Mouse (Mus musculus): Measurements from ENCODE around the gene 0610040J01Rik.

0610040J01Rik gene

DNA sequence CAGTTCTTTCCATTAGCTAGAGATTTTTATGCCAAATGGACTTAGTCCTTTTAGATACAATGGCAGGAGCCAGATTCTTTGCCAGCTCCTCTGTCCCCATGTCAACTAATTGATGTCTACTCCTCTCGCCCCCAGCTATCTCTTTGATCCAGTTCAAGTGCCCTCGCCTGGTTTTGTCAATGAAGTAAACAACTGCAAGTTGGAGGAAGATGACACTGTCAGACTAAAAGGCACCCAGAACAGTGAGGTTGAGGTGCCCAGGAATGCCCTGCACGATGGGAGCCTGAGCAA lies 85.6 kb downstream of the 0610040J01Rik start:
- DNase-seq (ENCODE audit: low spot score in 2 of 2), result no peak

DNA sequence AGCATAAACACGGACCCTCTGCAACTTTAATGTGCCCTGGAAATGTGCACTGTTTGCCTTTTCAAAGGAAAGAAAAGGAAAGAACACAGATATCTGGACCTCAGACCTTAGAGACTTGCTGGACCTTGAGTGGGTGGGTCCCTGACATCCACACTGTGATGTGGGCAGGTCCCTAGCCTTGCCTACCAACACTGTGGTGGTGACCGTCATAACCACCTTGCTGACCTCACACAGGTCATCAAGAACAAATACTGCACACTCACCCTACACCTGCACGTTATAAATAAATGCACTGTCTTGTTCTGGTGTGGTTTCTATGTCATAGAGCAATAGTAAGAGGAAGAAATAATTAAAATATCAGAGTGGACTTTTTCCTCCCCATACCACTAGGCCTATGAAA lies 91.2 kb downstream of the 0610040J01Rik start:
- DNase-seq (ENCODE audit: low spot score in 2 of 2), result no peak

DNA sequence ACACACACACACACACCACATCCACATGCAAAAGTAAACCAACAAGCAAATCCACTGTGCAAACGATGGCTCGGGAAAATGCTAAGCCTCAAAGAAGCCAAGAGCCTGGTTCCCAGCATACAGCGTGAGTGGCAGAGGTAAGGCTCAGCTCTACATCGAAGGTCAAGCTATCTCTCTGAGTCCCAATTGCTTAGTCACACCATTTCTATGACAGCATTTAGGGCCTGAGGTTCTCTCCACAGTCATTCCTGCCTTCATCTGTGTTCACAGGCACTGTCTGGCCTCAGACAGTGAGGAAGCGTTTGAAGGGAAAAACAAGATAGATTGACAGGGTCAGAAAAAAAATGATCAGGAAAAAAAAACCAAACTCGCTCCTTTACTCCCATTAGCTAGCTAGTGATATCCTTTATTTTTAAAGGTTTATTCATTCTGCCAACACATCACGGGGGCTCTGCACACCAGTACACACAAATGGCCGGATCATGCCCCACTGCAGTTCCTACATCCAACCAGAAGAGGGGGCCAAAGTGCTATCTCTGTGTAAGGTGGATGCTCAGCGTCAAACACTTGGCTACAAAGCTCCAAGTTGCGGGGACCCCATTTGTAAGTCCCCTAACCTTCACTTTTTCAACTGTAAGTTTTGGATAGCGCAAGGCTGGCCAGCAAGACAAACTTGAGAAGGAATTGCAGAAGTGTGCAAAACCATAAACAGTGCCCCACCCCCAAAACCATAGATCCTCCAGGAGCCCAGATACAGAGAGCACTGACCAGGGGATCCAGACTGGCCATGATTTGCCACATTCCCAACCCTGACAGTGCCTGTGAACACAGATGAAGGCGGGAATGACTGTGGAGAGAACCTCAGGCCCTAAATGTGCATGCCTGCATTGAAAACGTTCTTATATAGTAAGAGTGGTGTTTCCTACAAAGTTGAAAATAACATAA lies 94.3 kb downstream of the 0610040J01Rik start:
- DNase-seq (ENCODE audit: low spot score in 2 of 2), result peak; percentile 83 to 90

DNA sequence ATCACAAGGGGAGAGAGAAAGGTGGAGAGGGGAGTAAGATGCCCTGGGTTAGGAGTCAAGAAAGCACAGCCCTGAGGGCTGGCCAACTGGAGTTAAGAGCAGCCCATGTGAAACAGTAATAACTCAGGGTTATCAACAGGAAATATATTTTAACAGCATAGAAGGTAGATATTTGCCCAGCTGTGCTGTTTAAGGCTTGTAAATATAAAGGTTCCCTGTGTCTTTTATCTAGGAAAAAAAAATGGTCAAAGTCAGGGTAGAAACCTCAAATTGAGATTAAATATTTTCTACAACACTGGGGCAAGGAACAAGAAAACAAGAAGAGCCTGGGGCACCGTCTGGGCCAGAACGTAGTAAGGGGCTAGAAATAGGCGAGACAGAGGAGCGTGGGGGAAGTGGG lies 95.3 kb downstream of the 0610040J01Rik start:
- no peak for DNase-seq (ENCODE audit: low spot score in 2 of 2)

DNA sequence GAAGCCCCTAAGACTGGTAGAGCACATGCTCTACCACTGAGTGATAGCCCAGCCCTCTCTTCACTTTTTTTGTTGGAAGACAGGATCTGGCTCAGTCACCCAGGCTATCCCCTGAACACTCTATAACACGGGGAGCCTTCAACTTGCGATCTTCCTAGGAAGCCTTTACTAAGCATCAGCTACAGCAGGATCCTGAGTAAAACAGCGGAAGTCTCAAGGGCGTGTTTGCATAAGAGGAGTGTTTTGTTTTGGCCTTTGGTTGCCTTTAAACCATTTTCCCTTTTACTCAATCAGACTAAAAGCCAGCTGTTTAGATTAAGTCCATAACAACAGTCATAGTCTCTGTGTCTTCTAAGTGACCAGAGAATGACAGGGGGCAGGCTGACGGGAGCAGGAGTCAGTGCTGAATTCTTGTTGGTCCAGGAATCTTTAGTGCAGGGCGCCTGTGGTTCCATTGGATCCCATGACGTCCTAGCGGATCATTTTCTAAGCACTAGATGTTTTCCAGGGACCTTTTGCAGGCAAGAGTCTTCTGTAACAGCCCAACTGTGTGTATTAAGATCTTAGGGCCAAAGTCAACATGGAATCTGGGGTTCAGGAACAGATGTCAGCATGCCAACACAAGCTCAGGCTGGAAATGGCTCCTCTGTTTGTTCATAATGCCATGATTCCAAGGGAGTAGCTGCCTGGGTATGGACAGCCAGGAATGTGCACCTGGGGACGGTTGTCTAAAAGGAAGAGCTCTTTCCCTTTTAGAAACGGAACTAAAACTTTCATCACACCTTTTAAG lies 98.2 kb downstream of the 0610040J01Rik start:
- DNase-seq (ENCODE audit: low spot score in 2 of 2), result no peak

DNA sequence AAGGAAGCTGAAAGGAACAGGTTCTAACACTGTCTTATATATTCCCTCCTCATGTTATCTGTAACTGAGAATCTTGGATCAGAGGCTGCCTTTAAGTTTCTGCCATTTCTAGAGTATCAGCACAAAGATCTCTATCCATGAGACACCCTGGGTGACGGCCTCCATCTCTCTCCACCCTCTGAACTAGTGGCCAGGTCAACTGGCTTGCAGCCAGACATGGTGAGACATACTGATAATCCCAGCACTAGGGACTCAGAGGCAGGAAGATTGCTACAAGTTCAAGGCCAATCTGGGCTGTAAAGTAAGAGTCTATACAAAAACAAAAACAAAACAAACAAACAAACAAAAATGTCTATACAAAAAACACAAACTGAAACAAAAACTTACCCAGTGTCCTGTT lies 102.7 kb downstream of the 0610040J01Rik start:
- DNase-seq (ENCODE audit: low spot score in 2 of 2), result no peak

DNA sequence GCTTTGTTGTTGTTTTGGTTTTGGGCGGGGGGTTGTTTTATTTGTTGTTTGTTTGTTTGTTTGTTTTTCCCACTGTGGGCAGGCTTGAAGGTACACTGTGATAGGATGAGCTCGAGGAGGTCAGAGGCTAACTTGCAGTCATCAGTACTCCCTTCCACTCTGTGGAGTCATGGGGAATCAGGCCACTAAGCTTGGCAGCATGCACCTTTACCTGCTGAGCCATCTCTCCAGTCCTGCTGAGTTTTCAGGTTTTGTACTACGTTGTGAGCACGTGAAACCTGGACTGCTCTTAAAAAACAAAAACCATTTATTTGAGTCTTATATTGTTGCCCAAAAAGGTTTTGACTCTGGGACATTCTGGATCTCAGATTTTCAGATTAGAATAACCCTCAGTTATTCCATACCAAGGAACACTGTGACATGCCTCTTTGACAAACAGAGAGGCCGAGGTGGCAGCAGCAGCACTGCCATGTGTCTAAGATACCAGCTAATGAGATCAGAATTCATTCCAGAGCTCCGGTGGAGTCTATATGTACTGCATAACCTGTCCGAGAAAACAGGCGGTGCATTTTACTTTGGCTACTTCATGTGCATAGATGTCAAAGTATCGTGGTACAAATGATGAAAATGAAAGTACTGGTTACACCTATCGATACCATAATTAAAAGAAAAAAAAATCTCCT lies 104.4 kb downstream of the 0610040J01Rik start:
- DNase-seq (ENCODE audit: low spot score in 2 of 2), result no peak

DNA sequence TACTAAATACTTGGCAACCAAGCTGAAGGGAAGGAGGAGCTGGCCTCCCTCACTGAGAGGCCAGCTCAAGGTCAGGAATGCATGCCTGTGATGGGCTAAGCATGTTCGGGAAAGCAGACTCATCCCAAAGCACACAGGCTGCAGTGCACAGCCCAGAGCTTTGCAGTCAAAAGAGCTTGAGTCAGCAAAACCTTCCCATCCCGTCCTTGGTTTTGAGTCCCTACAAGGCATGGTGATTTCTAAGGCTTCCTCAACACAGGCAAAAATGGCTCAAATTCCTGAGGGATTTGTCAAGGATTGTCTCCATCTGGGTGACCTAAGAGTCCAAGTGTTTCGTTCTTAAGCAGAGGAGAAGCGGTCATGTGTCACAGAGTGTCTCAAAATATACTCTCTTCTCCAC lies 106.0 kb downstream of the 0610040J01Rik start:
- no peak for DNase-seq (ENCODE audit: low spot score in 2 of 2)

DNA sequence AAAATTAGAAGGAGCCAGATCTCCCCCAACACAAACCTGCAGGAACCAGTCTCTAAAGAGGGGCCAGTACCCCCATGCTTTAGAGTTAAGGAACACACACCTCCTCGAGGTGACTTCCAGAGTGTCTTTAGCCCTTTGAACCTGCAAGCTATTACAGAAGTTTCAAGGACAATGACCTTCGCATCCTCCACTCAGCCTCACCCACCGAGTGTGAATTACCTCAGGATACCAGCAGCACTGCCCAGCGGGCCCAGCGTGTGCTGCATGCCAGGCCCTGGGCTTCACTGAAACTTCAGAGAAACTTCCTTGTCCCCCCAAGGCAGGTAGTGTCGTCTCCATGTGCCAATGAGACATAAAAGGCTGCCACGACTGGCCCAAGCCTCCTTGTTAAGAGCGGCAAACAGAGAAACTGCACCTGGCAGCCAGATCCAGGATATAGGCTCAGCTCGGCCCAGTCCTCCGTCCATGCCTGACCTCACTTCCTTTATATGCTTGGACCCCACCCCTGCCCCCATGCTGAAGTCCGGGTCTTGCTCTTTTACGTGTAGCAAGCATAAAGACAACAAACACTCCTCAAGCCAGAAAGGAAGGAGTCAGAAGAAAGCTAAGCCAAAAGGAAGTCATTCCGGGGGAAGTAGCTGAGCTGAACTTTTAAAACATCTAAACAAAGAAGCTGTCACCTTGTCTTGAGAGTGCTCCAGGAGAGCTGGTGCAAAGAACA lies 111.3 kb downstream of the 0610040J01Rik start:
- DNase-seq (ENCODE audit: low spot score in 2 of 2), result no peak

DNA sequence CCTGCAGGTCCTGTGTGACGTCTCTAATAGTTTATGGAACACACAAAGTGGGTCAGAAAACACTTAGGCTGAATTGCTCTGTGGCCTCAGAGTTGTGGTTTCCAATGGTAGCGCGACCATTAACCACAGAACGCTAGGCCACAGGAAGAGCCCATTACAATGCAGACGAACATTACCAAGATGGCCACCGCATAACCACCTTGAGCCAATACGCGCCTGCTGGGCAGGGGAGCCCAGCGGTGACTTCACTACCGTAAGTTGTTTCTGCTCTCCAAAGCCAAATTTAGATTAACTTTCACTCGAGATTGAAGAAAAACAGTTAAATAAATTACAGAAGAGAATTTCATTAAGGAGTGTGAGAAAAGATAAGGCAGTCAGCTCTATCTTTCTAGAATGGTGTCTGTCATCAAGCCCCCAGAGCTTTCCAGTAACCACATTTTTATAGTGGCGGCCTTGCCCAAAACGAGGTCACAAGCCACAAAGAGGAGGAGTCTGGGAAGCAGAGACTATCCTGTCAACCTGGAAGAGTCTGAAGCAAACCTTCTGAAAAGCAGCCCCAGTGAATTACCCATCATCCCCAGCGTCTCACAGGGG lies 113.0 kb downstream of the 0610040J01Rik start:
- no peak for DNase-seq (ENCODE audit: low spot score in 2 of 2)

DNA sequence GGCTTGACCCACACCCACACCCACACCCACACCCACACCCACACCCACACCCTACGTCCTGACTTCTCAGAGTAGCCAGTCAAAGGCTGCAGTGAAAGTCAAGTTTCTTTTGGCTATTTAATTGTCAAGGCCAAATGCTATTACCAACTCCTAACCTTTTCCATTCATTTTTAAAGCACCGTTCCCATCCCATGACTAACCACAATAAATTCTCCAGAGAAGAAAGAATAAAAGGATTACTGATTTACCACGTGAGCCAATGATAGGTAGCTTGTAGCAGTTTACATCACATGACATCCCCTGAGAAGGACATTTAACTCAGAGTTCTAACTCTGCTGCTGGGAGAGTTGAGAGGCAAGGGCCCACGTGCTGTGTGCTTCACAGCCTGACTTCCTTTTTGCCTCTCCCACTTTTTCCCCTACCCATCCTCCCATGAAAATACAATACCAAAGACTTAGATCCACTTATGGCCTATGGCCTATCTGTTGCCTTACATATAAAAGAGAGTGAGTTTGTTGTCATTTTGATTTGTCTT lies 118.7 kb downstream of the 0610040J01Rik start:
- DNase-seq (ENCODE audit: low spot score in 2 of 2), result no peak

DNA sequence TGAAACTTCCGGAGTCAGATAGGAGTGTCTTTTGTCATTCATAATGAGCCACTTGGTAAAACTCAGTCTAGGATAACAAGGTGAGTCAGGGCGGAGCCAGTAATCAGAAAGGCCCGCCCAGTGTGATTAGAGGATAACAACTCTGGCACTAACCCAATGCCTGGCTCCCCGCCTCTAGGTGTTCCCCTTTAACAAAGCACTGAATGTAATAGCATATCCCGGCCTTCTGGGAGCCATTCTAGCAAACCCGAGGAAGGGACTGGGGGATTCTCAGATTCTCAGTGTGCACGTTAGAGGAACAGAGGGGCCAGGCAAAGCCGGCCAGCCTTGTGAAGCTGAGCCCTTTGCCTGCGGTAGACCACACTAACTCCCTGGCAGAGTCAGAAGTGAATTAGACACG lies 120.7 kb downstream of the 0610040J01Rik start:
- DNase-seq (ENCODE audit: low spot score in 2 of 2), result no peak

DNA sequence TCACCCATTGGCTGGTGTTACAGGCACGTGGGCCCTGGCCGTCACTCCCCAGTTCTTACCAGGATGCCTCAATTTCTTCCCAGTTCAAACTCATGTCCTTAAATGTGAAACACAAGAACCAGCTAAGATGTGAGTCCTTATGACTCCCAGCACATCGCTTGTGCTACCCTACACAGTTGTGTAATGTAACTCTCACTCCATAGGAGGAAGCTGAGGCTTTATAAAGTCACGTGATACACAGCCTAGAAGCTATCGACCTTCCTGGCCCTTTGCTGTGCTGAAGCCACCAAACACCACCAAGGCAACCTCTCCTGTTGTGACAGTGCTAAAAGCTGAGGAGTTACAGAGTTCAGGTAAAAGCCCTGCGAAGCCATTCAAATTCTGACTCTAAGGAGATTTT lies 123.4 kb downstream of the 0610040J01Rik start:
- DNase-seq (ENCODE audit: low spot score in 2 of 2), result no peak

DNA sequence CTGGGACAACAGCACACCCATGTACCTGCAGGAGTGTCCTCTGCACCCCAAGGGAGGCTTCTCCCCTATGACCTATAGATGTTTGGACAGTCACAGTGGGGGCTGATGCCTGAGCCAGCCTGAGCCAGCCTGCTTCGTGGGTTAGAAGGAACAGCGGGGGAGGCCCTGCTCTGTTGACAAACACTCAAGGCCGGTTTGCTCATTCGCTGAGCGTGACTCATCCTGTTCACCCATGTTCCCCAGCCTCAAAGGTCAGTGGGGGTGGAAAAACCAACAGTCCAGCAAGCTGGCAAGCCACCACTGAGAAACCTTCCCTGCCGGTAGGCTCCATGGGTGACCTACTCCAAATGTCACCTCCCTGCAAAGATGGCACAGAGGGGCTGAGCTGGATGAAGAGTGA lies 124.6 kb downstream of the 0610040J01Rik start:
- no peak for DNase-seq (ENCODE audit: low spot score in 2 of 2)

DNA sequence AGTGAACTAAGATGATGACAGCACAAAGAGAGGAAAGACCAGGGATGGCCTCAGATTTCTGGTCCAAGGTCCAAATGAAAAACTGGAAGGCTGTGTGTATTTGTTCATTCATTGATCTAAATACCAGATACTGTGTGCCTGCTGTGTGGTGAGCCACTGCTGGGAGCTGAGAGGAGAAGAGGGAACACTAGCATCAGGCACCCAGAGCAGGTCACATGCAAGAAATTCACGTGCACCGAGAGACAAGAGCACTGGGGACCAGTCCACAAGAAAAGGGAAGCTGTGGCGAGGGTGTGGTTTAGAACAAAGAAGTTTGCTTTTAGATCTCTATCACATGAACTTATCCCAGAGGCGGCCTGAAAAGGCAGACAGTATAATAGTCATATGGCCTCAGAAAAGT lies 126.4 kb downstream of the 0610040J01Rik start:
- DNase-seq (ENCODE audit: low spot score in 2 of 2), result no peak

DNA sequence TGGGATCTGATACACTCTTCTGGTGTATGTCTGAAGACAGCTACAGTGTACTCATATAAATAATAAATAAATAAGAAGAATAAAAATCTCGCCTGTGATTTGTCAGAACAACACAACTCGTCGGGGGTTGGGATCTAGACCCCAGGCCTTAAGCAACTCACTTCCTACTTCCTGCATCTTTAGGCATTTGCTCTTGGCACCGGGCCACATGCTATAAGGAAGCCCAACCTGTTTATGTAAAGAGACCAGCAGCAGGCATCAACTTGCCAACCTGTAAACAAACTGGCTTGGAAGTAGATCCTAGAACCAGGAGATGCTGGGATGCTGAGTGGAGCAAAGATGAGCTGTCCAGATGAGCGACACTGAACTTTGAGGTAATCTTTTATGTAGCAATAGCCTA lies 129.7 kb downstream of the 0610040J01Rik start:
- no peak for DNase-seq (ENCODE audit: low spot score in 2 of 2)

DNA sequence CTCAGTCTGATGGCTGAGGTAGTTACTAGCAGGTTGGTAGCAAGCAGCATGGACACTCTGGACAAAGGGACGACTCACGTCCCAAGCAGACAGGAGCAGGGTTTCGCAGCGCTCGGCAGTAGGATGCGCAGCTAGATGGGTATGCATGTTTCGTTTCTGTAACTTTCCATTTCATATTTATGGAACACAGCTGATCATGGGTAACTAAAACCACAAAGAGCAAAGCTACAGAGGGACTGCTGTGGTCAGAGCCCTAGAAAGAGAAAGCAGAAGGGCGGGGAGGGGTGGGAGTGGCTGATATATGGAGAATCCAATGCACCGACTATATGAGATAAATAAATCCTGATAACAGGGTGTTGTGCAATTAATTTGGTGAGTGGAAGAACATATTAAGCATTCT lies 131.1 kb downstream of the 0610040J01Rik start:
- no peak for DNase-seq (ENCODE audit: low spot score in 2 of 2)

DNA sequence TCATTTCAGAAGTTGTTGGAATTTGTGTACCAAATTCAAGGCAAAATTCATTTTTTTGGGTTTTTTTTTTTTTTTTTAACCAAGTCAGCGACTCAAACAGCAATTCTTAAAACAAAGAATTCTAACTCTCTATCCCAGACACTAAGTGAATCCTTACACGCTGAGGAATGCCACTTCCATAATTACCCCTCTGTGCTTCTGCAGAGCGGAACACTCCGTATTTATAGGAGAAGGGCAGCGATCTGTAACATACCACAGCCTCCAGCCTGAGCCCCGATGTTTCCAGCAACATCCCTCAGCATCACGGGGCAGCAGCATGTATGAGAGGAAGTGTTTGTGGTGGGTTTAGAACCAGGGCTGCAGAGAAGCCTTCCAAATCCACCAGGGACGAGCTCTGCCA lies 135.4 kb downstream of the 0610040J01Rik start:
- no peak for DNase-seq (ENCODE audit: low spot score in 2 of 2)

DNA sequence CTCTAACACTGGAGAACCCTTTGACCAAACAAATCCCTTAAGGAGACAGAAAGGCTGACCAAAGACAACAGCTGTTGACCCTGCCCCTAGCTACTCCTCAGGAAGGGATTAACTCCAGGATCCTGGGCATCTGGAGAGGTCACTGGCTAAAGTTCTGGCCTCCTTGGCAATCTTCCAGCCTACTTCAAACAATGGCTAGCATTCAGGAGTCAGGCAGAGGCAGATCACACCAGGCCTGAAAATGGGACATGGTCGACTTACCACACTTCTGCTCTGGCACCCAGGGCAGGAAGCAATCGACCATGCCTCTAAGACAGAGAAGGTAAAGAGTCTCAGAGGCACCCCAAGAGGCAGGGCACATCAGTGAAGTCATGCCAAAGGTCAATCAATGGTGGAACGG lies 137.0 kb downstream of the 0610040J01Rik start:
- DNase-seq (ENCODE audit: low spot score in 2 of 2), result no peak
